Mouse (Mus musculus): ENCODE results near the gene Fam169b.
"Not testable (repeated sequence)": the region's sequence is repeated elsewhere in the genome, so short reads cannot be mapped to it uniquely, and the experiment has no call there.

The Fam169b gene

GRCm38 (mm10) chr7:68280352-68280869, 6.8 kb downstream of the Fam169b start:
- in situ Hi-C loops (cut with MboI; ENCODE audit: low pct_unique_long_range_greater_than_20kb in 1 of 2, low sequenced_read_pairs in 2 of 2, unreplicated experiment in 1 of 2), result no loop called here

- in situ Hi-C loops (cut with MboI; ENCODE audit: low pct_unique_long_range_greater_than_20kb in 1 of 2, low sequenced_read_pairs in 2 of 2, unreplicated experiment in 1 of 2), result no loop called here
Measured at GRCm38 (mm10) chr7:68281341-68281740, 7.7 kb downstream of the Fam169b start.

GRCm38 (mm10) chr7:68282304-68283132, 8.9 kb downstream of the Fam169b start:
- in situ Hi-C loops (cut with MboI; ENCODE audit: low pct_unique_long_range_greater_than_20kb in 1 of 2, low sequenced_read_pairs in 2 of 2, unreplicated experiment in 1 of 2), result no loop called here

- in situ Hi-C loops (cut with MboI; ENCODE audit: low pct_unique_long_range_greater_than_20kb in 1 of 2, low sequenced_read_pairs in 2 of 2, unreplicated experiment in 1 of 2), result not testable (repeated sequence)
Measured at GRCm38 (mm10) chr7:68283133-68283520, 9.5 kb downstream of the Fam169b start.

- in situ Hi-C loops (cut with MboI; ENCODE audit: low pct_unique_long_range_greater_than_20kb in 1 of 2, low sequenced_read_pairs in 2 of 2, unreplicated experiment in 1 of 2), result no loop called here
Measured at GRCm38 (mm10) chr7:68283776-68284175, 10.1 kb downstream of the Fam169b start.

GRCm38 (mm10) chr7:68285851-68286298, 12.2 kb downstream of the Fam169b start:
- in situ Hi-C loops (cut with MboI; ENCODE audit: low pct_unique_long_range_greater_than_20kb in 1 of 2, low sequenced_read_pairs in 2 of 2, unreplicated experiment in 1 of 2), result no loop called here

- in situ Hi-C loops (cut with MboI; ENCODE audit: low pct_unique_long_range_greater_than_20kb in 1 of 2, low sequenced_read_pairs in 2 of 2, unreplicated experiment in 1 of 2), result no loop called here
Measured at GRCm38 (mm10) chr7:68286526-68287481, 13.2 kb downstream of the Fam169b start.

- in situ Hi-C loops (cut with MboI; ENCODE audit: low pct_unique_long_range_greater_than_20kb in 1 of 2, low sequenced_read_pairs in 2 of 2, unreplicated experiment in 1 of 2), result no loop called here
Measured at GRCm38 (mm10) chr7:68287582-68287981, 13.9 kb downstream of the Fam169b start.

GRCm38 (mm10) chr7:68288000-68288399, 14.4 kb downstream of the Fam169b start:
- in situ Hi-C loops (cut with MboI; ENCODE audit: low pct_unique_long_range_greater_than_20kb in 1 of 2, low sequenced_read_pairs in 2 of 2, unreplicated experiment in 1 of 2), result not testable (repeated sequence)

- in situ Hi-C loops (cut with MboI; ENCODE audit: low pct_unique_long_range_greater_than_20kb in 1 of 2, low sequenced_read_pairs in 2 of 2, unreplicated experiment in 1 of 2), result no loop called here
Measured at GRCm38 (mm10) chr7:68289081-68289480, 15.4 kb downstream of the Fam169b start.

- in situ Hi-C loops (cut with MboI; ENCODE audit: low pct_unique_long_range_greater_than_20kb in 1 of 2, low sequenced_read_pairs in 2 of 2, unreplicated experiment in 1 of 2), result no loop called here
Measured at GRCm38 (mm10) chr7:68291603-68292002, 18.0 kb downstream of the Fam169b start.

- in situ Hi-C loops (cut with MboI; ENCODE audit: low pct_unique_long_range_greater_than_20kb in 1 of 2, low sequenced_read_pairs in 2 of 2, unreplicated experiment in 1 of 2), result no loop called here
Measured at GRCm38 (mm10) chr7:68293997-68294789, 20.6 kb downstream of the Fam169b start.

- in situ Hi-C loops (cut with MboI; ENCODE audit: low pct_unique_long_range_greater_than_20kb in 1 of 2, low sequenced_read_pairs in 2 of 2, unreplicated experiment in 1 of 2), result no loop called here
Measured at GRCm38 (mm10) chr7:68296487-68296886, 22.8 kb downstream of the Fam169b start.

GRCm38 (mm10) chr7:68298381-68299076, 24.9 kb downstream of the Fam169b start:
- in situ Hi-C loops (cut with MboI; ENCODE audit: low pct_unique_long_range_greater_than_20kb in 1 of 2, low sequenced_read_pairs in 2 of 2, unreplicated experiment in 1 of 2), result no loop called here

GRCm38 (mm10) chr7:68301160-68301559, 27.5 kb downstream of the Fam169b start:
- in situ Hi-C loops (cut with MboI; ENCODE audit: low pct_unique_long_range_greater_than_20kb in 1 of 2, low sequenced_read_pairs in 2 of 2, unreplicated experiment in 1 of 2), result loop anchor here in 1 of 2 experiments (10.0 to 25.0 kb wide), 3 partner anchors 164 to 496 kb away; partner anchors contain the start of gene Igf1r

- in situ Hi-C loops (cut with MboI; ENCODE audit: low pct_unique_long_range_greater_than_20kb in 1 of 2, low sequenced_read_pairs in 2 of 2, unreplicated experiment in 1 of 2), result loop anchor here in 1 of 2 experiments (10.0 to 25.0 kb wide), 3 partner anchors 166 to 498 kb away; partner anchors contain the start of gene Igf1r
Measured at GRCm38 (mm10) chr7:68302586-68303433, 29.2 kb downstream of the Fam169b start.

GRCm38 (mm10) chr7:68303685-68304084, 30.0 kb downstream of the Fam169b start:
- in situ Hi-C loops (cut with MboI; ENCODE audit: low pct_unique_long_range_greater_than_20kb in 1 of 2, low sequenced_read_pairs in 2 of 2, unreplicated experiment in 1 of 2), result loop anchor here in 1 of 2 experiments (10.0 to 25.0 kb wide), 3 partner anchors 166 to 499 kb away; partner anchors contain the start of gene Igf1r
